Mouse (Mus musculus): ENCODE measurements around the gene Sema3a.

Sema3a gene

GRCm38 (mm10) chr5:13320138-13320537, 194.9 kb downstream of the Sema3a start:
- no peak for DNase-seq (ENCODE audit: low read depth)

- no peak for DNase-seq (ENCODE audit: low read depth)
These were observed 202.1 kb downstream of the Sema3a start for GRCm38 (mm10) chr5:13327281-13327680.

- DNase-seq (ENCODE audit: low read depth): no peak
These were observed 206.2 kb downstream of the Sema3a start for GRCm38 (mm10) chr5:13331412-13331811.

GRCm38 (mm10) chr5:13337665-13338064, 212.5 kb downstream of the Sema3a start:
- no peak for DNase-seq (ENCODE audit: low read depth)

GRCm38 (mm10) chr5:13347068-13347467, 221.9 kb downstream of the Sema3a start:
- DNase-seq (ENCODE audit: low read depth): no peak

GRCm38 (mm10) chr5:13351611-13352010, 226.4 kb downstream of the Sema3a start:
- DNase-seq (ENCODE audit: low read depth): no peak

- DNase-seq (ENCODE audit: low read depth): no peak
These were observed 227.8 kb downstream of the Sema3a start for GRCm38 (mm10) chr5:13352995-13353394.

GRCm38 (mm10) chr5:13353539-13353938, 228.3 kb downstream of the Sema3a start:
- DNase-seq (ENCODE audit: low read depth): no peak

- no peak for DNase-seq (ENCODE audit: low read depth)
These were observed 229.7 kb downstream of the Sema3a start for GRCm38 (mm10) chr5:13354913-13355312.

- no peak for DNase-seq (ENCODE audit: low read depth)
These were observed 233.6 kb downstream of the Sema3a start for GRCm38 (mm10) chr5:13358770-13359169.

GRCm38 (mm10) chr5:13360711-13361110, 235.5 kb downstream of the Sema3a start:
- DNase-seq (ENCODE audit: low read depth): no peak

GRCm38 (mm10) chr5:13365108-13365507, 239.9 kb downstream of the Sema3a start:
- DNase-seq (ENCODE audit: low read depth): peak; percentile 54

GRCm38 (mm10) chr5:13379223-13379622, 254.0 kb downstream of the Sema3a start:
- DNase-seq (ENCODE audit: low read depth): no peak

GRCm38 (mm10) chr5:13384047-13384446, 258.8 kb downstream of the Sema3a start:
- DNase-seq (ENCODE audit: low read depth): no peak

GRCm38 (mm10) chr5:13384714-13385113, 259.5 kb downstream of the Sema3a start:
- DNase-seq (ENCODE audit: low read depth): no peak

GRCm38 (mm10) chr5:13386603-13387002, 261.4 kb downstream of the Sema3a start:
- no peak for DNase-seq (ENCODE audit: low read depth)

- DNase-seq (ENCODE audit: low read depth): no peak
These were observed 262.5 kb downstream of the Sema3a start for GRCm38 (mm10) chr5:13387679-13388078.

GRCm38 (mm10) chr5:13389995-13390394, 264.8 kb downstream of the Sema3a start:
- DNase-seq (ENCODE audit: low read depth): no peak

- DNase-seq (ENCODE audit: low read depth): peak; percentile 74
These were observed 280.2 kb downstream of the Sema3a start for GRCm38 (mm10) chr5:13405432-13405831.

- no peak for DNase-seq (ENCODE audit: low read depth)
These were observed 280.9 kb downstream of the Sema3a start for GRCm38 (mm10) chr5:13406131-13406530.

GRCm38 (mm10) chr5:13411920-13412319, 286.7 kb downstream of the Sema3a start:
- no peak for DNase-seq (ENCODE audit: low read depth)

GRCm38 (mm10) chr5:13413915-13414525, 288.8 kb downstream of the Sema3a start:
- DNase-seq (ENCODE audit: low read depth): no peak

GRCm38 (mm10) chr5:13416960-13417710, 291.9 kb downstream of the Sema3a start:
- DNase-seq (ENCODE audit: low read depth): no peak
